Mouse (Mus musculus): ENCODE results near the gene Tatdn3.

- TF ChIP-seq CTCF (IDR thresholded peaks at IDR 0.05) (no peak), EP300 (IDR thresholded peaks at IDR 0.05) (no peak)
These were observed 26.0 kb downstream of the Tatdn3 start, which contains the start of gene Spata45 for GRCm38 (mm10) chr1:191036554-191037334.

All from lung, postnatal 0 days (tissue).